Mouse (Mus musculus): ENCODE data around the gene Fkbp5. TPM values are rescaled to one million over a fixed set of nuclear protein-coding genes. Genes with fewer than 3 reads are reported as not detected.

The Fkbp5 gene
- total and polyA plus RNA-seq, 3 experiments, result 14.4 to 31.4 (median 22.6) TPM

DNA sequence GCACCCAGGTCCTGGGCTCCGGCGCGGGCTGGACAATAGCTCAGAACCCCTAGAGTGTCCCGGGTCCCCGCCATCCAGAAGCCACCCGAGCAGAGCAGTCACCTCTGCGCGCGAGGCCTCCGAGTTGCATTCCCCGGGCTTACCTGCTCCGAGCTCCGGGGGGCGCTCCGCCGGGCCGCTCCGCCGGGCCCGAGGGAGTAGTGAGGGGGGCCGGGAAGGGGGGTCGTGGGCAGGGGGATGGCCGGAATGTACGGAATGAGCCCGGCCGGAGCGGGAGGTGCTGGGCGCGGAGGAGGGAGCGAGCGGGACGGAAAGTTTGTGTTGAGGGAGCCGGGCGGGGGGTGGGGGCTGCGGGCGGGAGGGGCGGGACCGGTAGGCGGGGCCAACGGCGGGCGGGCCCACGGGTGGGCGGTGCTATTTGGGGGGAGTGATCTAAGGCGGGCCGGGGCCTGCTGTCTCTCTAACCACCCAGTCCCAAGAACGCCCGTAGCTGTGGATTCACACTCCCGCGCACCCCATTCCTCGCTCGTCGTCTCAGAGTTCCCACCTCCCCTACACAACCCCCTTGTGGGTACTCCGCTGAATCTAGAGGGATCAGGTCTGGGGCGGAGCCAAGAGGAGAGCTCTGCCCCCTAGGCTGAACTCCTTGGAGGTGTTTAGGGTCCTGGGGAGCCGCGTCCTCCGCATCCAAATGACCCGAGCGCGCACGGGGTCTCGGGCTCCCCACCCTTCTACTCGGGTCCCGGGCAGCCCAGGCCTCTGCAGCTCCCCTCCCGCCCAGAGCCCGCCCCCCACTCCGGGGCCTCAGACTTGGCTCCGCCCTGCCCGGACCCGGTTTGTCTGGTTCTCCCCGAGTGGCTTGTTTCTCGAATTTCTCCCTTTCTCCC is 166.6 kb downstream of the Fkbp5 start, which contains the start of gene Tead3:
Tead3 (minus strand) TSS at position 352 of the 887 bp plus-strand sequence.
- dilution Hi-C loops (cut with MboI; ENCODE audit: extremely low pct_ligation_motif_present, extremely low pct_unique_long_range_greater_than_20kb, low sequenced_read_pairs) (no loop called here), in situ Hi-C loops (cut with MboI; ENCODE audit: low pct_ligation_motif_present, low pct_unique_long_range_greater_than_20kb, low sequenced_read_pairs) (no loop called here)
- Histone ChIP-seq H3K79me2 (replicated peaks; ENCODE audit: control insufficient read depth, extremely low read depth, insufficient read depth, poor library complexity, severe bottlenecking) (no peaks in the 10 kb centered on the region), H3K9me3 (replicated peaks; ENCODE audit: low read length) (peaks cover 6% of the 10 kb centered on the region), H3K36me3 (replicated peaks in 1 of 2; ENCODE audit: control insufficient read depth in 1 of 2, insufficient read depth in 1 of 2, low read length in 1 of 2) (no peaks in the 10 kb centered on the region), H3K4me3 (replicated peaks in 1 of 3; ENCODE audit: low read depth in 2 of 3, low read length in 2 of 3, poor library complexity in 1 of 3) (peak within 1 kb of the TSS; percentile 49 to 62 (median 56)), H3K4me2 (ENCODE audit: insufficient read depth, low read depth, poor library complexity, severe bottlenecking) (peak within 1 kb of the TSS; percentile 97), H3K9ac (ENCODE audit: insufficient read depth, low read depth) (peak within 1 kb of the TSS; percentile 36), H3K27ac (ENCODE audit: insufficient read depth, low read depth) (no peak within 1 kb of the TSS), H3K4me1 (ENCODE audit: control insufficient read depth in 1 of 2, insufficient read depth in 2 of 2) (peaks cover 6 to 11% of the 10 kb centered on the region in 2 experiments; a peak in 3 of 4 replicates), H3K27me3 (replicated peaks) (peaks cover 79% of the 10 kb centered on the region)
- TF ChIP-seq ZKSCAN1 (IDR thresholded peaks at IDR 0.05; ENCODE audit: borderline replicate concordance, low read depth, low read length), result no peak
- TF ChIP-seq SIN3A (IDR thresholded peaks at IDR 0.05; ENCODE audit: low read length), result no peak
- TF ChIP-seq MYC (IDR thresholded peaks at IDR 0.05; ENCODE audit: low read depth, low read length), result no peak
- TF ChIP-seq MAX (IDR thresholded peaks at IDR 0.05; ENCODE audit: low read length), result no peak
- TF ChIP-seq CTCF (conservative IDR thresholded peaks at IDR 0.05 in 1 of 2, IDR thresholded peaks at IDR 0.05 in 1 of 2; ENCODE audit: low read depth in 2 of 2, low read length in 2 of 2), result peak in 1 of 2 experiments; percentile 14; a peak in 2 of 4 replicates
- TF ChIP-seq NRF1 (IDR thresholded peaks at IDR 0.05; ENCODE audit: low read depth, low read length), result no peak
- no peak for DNase-seq (ENCODE audit: extremely low read depth)

DNA sequence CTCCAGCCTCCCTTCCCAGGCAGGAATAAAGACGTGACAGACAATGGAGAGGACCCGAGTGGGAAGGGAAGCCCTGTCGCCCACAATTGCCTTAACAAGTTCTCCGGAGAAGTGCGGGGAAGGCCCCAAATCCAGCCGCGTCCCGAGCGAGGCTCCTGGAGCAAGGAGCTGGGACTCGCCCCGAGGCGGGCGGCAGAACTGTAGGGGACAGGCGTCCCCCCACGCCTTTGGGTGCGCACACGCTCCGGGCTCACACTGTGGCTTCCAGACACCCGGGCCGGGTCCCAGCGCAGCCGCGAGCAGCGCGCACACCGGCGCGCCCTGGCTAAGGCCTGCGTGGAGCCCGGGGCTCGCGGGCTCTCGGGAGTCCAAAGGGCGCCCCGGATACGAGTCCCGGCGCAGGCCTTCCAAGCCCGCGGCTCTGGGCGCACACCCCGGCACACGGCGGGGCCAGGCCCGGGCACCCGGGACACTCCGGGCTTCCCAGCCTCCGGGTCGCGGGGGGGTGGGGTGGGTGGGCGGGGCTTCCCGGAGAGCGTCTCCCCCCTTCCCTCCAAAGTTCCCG is 167.3 kb downstream of the Fkbp5 start:
- dilution Hi-C loops (cut with MboI; ENCODE audit: extremely low pct_ligation_motif_present, extremely low pct_unique_long_range_greater_than_20kb, low sequenced_read_pairs), result no loop called here
- peaks cover 10 to 11% of the 10 kb centered on the region in 2 experiments; a peak in 3 of 4 replicates for H3K4me1 ChIP-seq (ENCODE audit: control insufficient read depth in 1 of 2, insufficient read depth in 2 of 2)
- peaks cover 79% of the 10 kb centered on the region for H3K27me3 ChIP-seq (replicated peaks)
- H3K4me2 ChIP-seq (ENCODE audit: insufficient read depth, low read depth, poor library complexity, severe bottlenecking), result peak overlapping the region; percentile 97
- H3K9ac ChIP-seq (ENCODE audit: insufficient read depth, low read depth), result peak overlapping the region; percentile 36
- no peak for DNase-seq (ENCODE audit: extremely low read depth)
- in situ Hi-C loops (cut with MboI; ENCODE audit: low pct_ligation_motif_present, low pct_unique_long_range_greater_than_20kb, low sequenced_read_pairs), result no loop called here
- no peaks in the 10 kb centered on the region for H3K79me2 ChIP-seq (replicated peaks; ENCODE audit: control insufficient read depth, extremely low read depth, insufficient read depth, poor library complexity, severe bottlenecking)
- peak overlapping the region in 1 of 3 experiments; percentile 53 for H3K4me3 ChIP-seq (replicated peaks in 1 of 3; ENCODE audit: low read depth in 2 of 3, low read length in 2 of 3, poor library complexity in 1 of 3)
- peaks cover 6% of the 10 kb centered on the region for H3K9me3 ChIP-seq (replicated peaks; ENCODE audit: low read length)
- TF ChIP-seq ZMIZ1 (IDR thresholded peaks at IDR 0.05; ENCODE audit: low read depth, low read length) (no peak), SMC3 (IDR thresholded peaks at IDR 0.05; ENCODE audit: low read depth, low read length) (no peak), JUN (IDR thresholded peaks at IDR 0.05; ENCODE audit: insufficient read depth, low read depth, low read length) (no peak), MXI1 (IDR thresholded peaks at IDR 0.05; ENCODE audit: low read depth, low read length) (no peak), MAFK (IDR thresholded peaks at IDR 0.05; ENCODE audit: insufficient replicate concordance, low read length) (no peak), MAZ (IDR thresholded peaks at IDR 0.05; ENCODE audit: low read depth, low read length) (no peak), RCOR1 (conservative IDR thresholded peaks at IDR 0.05; ENCODE audit: low read depth, low read length) (no peak), SIN3A (IDR thresholded peaks at IDR 0.05; ENCODE audit: low read length) (no peak), TBP (conservative IDR thresholded peaks at IDR 0.05; ENCODE audit: low read depth, low read length) (no peak), ZC3H11A (IDR thresholded peaks at IDR 0.05; ENCODE audit: low read depth, low read length) (no peak), ETS1 (conservative IDR thresholded peaks at IDR 0.05; ENCODE audit: low read depth, low read length) (no peak)
- H3K27ac ChIP-seq (ENCODE audit: insufficient read depth, low read depth), result no peak overlapping the region
- no peaks in the 10 kb centered on the region for H3K36me3 ChIP-seq (replicated peaks in 1 of 2; ENCODE audit: control insufficient read depth in 1 of 2, insufficient read depth in 1 of 2, low read length in 1 of 2)
